Mouse (Mus musculus): ENCODE results near the gene G6pc3.

Gene G6pc3

DNA sequence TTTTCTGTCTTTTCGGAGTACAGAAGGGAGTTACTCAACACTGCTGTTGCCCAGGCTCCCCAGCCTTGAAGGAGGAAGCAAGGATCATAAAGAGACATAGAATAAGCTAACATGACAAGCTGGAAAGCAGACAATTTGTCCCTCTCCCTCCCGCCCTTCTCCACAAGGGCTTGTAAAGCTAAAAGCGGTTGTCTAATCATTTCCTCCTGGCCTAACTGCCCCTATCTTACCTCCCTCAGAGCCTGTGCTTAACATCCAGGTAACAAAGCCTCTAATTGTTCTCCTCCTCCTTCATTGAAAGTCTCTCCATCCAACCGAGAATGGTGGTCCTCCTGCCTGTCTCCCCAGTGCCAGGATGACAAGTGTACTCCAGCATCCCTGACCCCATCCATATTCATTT, 1.4 kb downstream of the G6pc3 start:
- DNase-seq = no peak

DNA sequence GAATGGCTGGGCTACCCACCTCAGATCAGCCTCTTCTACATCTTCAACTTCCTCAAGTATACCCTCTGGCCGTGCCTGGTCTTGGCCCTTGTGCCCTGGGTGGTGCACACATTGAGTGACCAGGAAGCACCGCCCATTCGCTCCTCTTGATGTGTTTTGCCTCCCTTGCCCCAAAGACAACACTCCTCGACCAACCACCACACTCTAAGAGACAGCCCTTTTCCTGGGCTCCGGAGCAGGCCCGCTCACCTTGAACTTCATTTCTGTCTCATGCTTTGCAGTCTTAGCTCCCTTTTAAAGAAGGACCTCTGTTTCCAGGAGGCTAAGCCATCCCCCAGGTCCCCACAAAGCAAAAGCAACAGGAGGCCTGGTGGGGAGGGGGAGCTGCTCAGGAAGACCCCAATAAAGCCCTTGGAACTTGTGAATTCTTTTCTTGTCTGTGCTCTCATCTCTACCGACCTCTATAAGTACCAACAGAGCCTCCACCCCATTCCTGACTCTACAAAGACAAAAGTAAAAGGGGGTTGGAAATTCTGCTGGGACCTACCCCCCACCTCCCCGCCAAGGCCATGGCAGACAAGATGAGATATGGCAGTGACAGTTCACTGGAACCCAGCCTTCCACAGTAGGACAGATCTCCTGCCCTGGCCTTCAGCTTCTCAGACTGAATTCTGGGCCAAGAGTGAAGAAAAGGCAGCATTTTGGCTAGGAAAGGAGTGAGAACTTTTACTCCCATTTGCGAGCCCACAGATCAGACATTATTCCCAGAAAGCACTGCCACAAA, 4.4 kb downstream of the G6pc3 start:
- DNase-seq = no peak

DNA sequence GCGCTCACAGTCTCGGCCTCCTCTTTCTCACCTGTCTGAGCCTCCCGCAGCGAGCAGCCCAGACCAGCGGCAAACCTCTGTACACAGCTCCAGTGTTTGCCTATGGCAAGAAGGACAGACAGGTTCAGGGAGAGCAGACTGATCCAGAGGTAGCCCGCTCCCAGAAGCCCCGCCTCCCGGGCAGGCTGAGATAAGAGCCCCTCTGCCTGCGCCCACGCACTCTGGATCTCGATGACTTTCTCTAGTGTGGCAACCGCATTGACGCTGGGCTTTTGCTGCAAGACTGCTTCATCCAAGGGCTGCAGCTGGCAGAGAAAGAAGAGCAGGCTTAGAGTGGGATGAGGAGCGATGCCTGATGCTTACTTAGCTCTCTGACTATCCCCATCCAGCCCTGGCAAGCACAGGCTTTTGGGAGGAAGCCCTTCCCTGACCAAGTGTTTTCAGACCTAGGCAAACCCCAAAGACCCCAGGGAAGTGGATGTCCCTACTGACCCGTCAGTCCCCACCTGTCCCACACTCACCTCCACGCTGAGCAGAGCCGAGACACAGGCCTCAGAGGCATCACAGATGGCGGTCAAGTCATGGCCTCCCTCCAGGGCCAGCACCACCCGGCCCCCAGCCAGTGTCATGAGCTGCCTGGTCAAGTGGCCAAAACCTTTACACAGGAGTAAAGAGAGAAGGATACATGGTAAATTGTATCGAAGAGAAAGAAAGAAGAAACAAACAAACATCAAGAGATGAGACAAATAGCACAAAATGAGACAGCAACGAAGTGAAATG, 6.8 kb downstream of the G6pc3 start:
- peak; percentile 65 for DNase-seq

DNA sequence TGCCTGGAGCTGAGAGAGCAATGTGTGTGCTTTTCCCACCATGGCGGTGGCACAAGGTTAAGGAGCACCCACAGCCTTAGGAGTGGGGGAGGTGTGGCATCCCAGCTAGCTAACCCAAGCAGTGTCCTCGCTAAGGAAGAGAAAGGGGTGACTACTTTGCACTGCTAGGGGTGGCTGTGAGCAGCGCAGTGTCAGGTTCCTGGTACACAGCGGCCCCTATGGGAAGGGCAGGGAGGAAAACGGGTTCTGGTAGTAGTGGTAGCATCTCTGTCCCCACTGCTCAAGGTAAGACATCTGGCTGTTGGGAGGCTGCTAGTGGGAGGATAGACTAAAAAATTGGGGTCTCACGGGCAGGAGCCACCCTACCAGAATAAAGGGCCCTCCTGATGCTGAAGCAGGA, 8.8 kb downstream of the G6pc3 start:
- no peak for DNase-seq

DNA sequence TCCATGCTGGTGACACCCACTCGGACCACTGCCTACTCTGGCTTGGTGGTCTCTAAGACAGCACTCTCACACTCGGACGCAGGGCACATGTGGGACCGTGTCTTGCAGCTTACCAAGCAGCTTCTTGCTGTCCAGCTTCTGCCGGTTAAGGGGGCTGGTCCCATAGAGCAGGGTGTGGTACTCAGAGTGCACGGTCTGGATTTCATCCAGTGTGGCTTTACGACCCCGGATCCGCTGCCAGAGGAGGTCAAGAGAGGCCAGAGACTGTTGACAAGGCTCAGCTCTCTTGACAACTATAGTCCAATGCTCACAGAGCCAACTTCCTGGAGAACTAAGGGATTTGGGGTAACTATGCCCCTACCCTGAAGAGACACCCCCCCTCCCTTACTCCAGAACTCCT, 10.4 kb downstream of the G6pc3 start:
- no peak for DNase-seq

DNA sequence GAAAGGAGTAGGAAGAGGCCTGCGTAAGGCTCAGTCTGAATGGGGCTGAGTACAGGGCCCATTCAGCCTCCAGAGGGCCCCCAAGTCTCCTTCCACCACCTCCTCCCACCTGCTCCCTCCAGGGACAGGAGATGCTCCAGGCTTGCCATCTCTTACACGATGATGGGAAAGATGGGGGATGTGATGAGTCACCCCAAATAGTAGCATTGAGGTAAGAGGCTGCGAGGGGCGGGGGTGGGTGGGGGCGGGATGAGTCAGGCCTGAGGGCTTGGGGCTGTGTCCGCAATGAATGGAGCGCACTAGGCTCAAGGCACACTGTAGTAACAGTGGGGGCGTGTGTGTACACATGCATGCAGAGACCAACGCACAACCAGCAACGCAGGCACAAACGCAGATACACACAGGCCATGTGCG, 12.0 kb downstream of the G6pc3 start:
- DNase-seq = peak; percentile 87

DNA sequence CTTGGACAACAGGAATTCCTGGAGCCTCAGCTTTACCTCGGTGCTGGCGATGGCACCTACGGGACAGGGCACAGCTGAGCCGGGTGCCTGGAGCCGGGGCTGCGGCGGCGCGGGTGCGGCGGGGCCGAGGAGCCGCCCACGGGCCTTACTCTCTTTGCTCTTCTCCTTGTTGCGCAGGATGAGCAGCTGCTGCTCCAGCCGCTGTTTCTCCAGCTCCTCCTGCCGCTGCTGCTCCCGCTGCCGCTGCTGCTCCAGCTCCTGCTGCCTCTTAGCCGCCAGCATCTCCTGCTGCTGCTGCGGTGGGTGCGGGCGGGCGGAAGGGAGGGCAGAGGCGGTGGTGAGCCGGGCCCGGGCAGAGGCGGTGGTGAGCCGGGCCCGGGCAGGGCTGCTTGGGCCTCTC, 17.1 kb downstream of the G6pc3 start:
- peak; percentile 29 for DNase-seq

DNA sequence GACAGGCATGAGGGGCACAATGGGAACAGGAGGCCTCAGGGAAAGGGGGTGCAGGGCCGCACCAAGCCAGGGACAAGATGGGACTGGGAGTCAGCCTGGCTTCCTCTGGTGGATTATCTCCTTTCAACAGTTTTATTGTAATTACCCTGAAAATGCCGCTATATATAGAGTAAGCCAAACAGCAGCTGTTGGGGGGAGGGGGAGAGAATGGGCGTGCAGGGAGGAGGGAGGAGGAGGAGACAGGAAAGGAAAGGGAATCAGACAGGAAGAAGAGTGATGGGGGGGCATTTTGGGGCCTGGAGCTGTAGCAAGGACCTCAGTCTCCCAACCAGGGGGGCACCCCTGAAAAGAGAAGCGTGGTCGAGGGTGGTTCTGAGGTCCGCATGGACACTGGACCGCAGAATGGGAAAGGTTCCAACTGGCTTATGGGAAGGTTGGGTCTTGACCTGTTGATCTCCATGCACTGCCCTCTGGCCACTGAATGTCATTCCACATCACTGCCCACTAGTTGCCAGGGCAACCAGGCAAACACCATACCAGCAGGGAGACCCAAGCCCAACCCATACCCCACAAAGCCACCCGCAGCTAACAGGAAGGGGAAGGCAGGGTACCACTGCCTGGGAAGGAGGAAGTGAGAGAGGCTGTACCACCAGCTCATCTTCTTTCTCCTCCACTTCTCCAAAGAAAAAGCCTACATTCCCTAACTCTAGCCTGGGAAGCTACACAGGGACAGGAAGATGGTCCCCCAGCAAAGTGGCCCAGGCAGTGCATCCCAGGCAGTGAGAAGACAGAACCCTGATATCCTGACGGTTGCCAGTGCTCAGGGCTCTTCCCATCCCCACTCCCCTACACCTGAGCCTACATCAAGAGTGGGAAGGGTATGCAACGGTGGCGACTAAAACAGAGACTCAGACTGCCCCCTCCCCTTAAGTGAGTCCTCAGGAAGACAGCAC, 18.7 kb downstream of the G6pc3 start:
- DNase-seq = peak; percentile 54

DNA sequence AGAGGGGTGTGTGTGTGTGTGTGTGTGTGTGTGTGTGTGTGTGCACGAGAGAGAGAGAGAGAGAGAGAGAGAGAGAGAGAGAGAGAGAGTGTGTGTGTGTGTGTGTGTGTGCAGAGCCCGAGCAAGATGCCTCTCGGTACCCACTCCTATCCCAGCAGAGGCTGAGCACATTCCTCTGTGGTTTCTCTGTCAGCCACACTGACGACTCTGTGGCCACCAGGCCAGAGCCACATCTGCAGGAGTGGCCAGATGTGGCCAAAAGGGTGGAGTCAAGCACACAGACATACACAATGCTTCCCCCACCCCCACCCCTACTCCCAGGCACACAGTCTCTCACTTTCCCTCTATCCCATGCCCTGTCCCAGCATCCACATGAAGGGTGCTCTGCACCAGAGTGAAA, 19.4 kb downstream of the G6pc3 start:
- no peak for DNase-seq

DNA sequence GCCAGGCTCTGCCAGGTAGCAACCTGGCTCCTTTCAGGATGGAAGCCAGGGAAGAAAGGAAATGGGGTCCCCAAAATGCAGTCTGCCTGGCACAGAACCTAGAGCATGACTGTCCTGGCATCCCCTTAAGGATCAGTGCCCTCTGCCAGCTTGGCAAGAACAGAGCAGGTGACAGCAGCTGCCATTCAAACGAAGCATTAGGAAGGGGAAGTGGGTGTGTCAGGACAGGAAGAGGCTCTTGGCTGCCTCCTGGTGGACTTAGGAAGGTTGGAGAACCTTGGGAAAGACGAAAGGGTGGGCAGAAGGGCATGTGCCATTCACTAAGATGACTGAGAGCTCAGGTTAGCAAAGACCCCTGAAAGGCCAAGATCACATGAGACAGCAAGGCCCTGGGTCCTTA, 20.3 kb downstream of the G6pc3 start:
- DNase-seq = no peak

DNA sequence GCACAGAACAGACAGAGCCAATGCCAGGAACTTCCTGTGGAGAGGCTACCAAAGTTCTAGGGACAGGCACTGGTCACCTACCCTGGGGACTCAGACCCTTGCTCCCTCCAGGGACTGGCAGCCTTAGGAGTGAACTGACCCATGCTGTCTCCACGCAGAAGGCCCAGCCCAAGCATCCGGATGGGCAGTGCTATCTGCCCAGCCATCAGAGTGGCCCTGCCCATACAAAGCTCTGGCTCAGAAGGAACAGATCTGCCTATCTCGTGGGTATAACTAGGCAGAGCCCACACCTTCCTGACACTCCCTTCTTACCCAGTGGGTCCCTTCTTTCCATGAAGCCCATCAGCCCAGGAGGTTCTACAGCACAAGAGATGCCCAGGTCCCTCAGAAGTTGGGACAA, 20.8 kb downstream of the G6pc3 start:
- DNase-seq = no peak

DNA sequence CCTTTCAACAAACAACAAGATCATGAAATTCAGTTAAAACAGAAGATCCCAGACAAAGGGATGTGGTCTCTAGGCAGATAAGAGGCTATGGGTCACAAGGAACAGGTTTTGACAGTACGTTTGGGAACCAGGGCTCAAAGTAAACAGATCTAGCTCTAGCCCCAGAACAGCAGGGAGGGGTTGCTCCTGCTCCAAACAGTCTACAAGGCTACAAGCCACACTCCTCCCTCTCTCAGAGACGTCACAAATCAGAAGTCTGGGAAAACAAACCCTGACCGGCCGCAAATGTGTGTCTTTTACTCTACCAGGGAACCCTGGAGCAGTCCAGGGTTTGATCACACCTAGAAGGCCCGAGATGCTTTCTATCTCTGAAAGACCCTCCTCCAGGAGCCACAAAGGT, 21.6 kb downstream of the G6pc3 start:
- DNase-seq = no peak

DNA sequence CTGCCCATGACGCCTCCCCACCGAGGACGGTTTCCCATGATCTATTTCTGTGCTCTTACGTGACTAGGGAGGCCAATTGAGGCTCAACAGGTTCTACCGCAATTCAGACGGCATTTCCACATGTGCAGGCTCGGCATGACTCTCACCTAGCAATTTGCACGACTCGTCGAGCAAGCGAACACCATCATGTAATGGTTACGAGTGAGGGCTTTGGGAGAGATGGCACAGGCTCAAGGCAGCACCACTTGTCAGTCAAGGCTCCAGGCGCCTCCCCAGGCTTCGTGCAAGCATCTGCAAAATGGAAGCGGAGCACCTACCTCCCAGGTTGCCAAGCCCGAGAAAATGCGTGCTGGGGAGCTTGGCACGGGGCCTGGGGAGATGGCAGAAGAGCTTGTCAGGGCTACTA, 22.5 kb downstream of the G6pc3 start:
- no peak for DNase-seq

DNA sequence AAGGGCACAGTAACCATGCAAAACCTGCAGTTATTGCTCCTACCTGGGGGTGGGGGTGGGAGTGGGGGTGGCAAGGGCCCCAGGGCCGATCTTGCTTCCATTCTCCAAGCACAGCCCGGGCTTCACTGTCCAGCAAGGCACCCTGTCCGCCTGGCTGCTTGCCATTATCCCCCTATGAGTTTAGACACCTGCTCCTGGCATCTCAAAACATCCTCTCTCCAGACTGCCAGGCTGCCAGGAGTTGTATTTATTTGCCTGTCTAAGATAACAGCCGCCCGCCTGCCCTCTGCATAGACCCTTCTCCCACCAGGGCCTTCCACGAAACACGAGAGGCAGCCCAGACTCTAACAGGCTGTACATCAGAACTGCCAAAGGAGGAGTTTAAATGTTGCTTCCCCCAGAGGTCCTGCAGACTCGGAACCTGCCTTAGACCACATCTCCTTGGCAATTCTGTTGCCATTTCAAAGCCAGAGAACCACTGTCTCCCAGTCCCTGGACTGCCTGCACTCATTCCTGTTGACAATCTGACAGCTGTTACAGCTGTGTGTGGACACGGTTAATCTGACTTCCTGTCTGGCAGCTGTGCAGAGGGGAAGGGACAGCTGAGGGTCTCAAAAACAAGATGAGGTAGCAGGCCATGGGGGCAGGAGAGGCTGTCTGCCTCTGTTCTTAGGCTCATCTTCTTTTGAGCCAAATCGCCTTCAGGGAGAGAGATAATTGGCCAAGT, 25.2 kb downstream of the G6pc3 start:
- DNase-seq = no peak

DNA sequence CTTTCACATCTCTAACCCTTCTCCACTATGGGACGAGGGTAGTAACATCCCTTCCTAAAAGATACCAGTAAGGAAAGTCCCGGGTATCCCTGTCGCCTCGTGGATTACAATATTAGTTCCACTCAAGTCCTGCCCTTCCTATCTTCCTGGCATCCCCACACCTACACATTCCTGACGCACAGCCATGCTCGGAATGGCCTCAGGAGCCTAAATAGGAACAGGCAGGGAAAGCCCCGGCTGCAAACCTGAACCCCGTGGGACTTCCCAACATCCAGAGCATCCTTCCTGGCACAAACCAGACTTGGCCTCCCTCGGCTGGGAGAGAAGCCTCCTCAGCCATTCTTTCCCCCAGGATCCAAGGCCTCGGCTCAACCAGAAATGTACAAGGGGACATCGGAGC, 26.1 kb downstream of the G6pc3 start:
- DNase-seq = peak; percentile 1

DNA sequence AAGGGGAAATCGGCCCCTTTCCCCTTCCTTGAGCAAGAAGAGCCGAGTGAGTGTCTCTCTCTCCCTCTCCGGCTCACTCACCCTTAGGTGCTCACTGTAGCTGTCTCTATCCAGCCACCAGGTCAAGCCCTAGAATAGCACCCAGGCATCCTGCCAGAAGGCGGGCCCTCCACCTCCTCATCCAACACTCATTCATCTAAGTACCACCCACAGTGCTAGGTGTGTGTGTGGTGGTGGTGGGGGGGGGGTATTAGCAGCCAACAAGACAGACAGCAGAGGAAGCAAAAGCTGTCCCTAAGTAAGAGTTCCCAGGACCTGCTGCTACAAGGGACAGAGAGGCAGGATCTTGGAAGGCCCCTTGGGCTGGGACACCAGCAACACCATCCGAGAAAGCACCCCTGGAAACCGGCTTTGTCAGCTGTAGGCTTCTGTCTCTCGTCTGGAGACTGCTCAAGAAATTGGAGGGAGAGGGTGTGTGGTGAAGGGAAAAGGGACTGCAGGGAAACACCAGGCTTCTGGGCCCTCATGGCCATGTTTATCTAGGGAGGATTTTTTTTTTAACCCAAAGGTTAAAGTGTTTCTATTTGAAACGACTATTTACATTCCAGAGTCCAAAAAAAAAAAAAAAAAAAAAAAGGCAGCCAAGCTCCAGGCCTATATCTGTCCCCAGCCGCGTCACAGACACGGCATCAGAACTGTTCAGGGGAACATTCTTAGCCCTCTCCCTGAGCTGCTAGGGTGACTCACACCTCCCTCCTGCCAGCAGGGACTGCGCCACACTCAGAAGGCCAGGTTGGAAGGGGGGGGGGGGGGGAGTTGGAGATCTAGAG, 26.9 kb downstream of the G6pc3 start:
- DNase-seq = peak; percentile 83

DNA sequence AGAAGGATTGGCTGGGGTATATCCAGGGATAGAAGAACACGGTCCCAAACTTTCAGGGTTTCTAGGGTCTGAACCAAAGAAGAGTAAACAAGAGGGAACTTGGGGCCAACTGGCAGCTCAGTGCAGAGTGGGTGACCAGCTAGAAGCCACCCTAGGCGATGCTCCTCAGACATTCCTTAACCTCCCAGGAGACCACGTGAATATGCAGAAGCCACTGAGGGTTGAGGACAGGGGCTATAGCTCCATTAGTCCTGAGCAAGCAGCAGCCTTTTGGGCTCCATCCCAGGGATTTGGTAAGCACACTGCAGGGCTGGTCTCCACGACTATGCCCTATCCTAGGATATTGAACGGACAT, 27.4 kb downstream of the G6pc3 start:
- DNase-seq = no peak

DNA sequence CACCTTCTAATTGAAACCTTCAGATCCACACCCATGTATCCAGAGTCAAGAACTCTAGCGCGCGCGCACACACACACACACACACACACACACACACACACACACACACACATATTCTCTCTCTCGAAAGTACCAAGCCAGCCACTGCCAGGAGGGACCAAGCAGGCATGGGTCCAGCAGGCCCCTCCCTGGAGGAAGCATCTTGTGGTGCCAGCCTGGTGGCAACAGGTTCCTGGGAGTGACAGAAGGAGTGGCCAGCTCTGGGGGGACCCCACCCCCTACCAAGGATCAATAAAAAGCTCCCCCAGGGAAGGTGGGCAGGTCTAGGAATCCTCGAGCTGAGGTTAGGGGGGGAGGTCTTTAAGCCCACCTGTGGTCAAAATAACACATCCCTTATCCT, 28.0 kb downstream of the G6pc3 start:
- peak; percentile 24 for DNase-seq

DNA sequence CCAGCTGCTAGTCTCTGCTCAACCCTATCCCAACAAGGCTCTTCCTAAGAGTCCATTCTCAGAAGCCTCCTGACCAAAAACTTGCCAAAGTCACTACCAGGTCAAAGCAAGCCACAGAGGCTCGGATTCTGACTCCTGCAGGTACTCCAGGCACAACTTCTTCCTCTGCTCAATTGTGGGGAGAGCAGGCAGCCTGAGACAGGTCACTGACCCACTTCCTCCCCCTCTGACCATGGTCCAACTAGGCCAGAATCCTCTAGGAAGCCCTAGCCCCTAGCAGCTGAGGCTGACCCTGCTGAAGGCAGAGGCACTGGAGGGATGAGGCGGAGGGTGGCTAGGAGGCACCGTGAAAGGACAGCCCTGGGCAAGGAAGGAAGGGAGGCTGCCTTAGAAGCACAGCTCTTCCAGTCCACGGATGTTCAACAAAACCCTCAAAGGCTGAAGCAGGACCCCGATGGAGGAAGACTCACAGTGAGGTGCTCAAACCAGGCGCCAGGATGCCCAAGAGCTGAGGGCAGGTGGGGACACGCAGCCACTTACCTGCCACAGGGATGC, 28.5 kb downstream of the G6pc3 start:
- DNase-seq = peak; percentile 4

DNA sequence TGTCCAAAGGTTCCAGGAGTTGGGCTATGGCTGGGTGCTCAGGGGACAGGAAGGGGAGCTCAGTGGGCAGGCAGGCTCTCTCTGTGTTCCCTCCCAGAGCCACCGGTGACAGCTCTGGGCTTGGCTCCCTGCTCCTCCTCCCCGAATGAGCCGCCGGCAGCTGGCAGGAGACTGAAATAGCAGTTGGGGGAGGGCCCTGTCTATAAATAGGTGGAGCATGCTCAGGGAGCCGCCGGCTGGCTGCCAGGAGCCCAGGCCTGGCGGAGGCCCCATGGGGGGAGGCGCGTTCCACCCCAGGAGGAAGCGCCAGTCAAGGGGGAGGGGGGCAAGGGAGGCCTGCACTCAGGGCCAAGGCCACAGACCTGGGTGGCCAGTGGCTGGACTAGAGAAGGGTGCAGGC, 29.4 kb downstream of the G6pc3 start:
- DNase-seq = peak; percentile 97

DNA sequence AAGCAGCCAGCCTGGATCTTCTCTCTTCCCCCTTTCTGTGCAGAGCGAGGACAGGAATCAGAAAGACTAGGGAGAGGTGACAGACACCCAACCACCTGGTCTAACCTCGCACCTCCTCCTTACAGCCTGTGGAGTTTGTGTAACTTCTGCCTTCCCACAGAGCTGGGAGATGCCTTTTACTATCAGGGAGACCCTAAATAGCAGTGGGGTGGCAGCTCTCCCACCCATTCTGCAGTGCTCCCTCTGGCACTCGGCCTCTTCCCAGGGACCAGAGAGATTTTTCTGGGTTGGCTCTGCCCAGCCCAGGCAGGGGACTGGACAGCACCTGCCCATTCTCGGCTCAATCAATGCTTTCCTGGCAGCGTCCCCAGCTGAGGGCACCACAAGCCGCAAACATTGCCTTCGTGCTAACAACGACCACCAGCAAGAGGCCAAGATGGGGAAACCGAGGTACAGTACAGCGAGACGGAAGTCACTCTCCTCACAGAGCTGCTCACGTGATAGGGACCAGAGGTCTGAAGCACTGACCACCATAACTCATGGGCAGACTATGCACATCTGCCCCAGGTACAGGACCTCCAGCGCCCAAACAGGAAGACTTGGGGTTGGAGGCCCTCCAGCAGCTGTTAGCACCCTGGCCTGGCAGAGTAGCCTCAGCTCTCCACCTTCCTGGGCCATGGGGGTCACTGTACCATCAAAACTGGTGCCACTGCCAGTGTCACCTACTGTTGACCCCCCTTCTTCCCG, 30.0 kb downstream of the G6pc3 start:
- DNase-seq = peak; percentile 60
